ENCODE assay signal across 10 mouse cellular contexts in the genomic region with DNA sequence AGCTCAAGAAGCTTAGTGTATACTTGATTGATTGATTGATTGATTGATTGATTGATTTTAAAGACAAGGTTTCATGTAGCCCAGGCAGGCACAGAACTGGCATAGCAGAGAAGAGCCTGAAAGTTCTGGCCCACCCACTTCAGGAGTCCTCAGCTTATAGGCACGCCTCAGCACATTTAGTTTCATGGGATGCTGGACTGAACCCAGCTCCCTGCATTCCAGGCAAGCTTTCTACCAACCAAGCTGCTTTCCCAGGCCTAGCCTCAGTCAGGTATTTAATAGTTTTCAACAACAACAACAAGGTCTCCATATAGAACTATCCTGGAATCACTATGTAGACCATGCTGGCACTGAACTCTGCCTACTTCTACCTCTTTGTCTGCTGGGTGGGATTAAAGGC. TPM values are rescaled to one million over a fixed set of nuclear protein-coding genes. Genes with fewer than 3 reads are reported as not detected.
DNase-seq lines count a peak whose midpoint lies in the region; ATAC-seq and TF ChIP-seq lines count a peak whose summit lies in the region.
"Had no signal": no experiment of that assay in that cellular context is flagged by ENCODE, and none has a peak within 500 bp of the region (broad histone marks: within the 10 kb centered on the region; RNA-seq: fewer than 3 reads in every experiment).

No protein-coding gene starts in this region.

- no peak for TF ChIP-seq EP300 in stomach, postnatal 0 days (optimal IDR thresholded peaks at IDR 0.05)

- ATAC-seq in erythroblast, adult 5-6 weeks (replicated peaks; ENCODE audit: low FRiP score, poor library complexity, severe bottlenecking), result no peak
- ATAC-seq in neural tube, embryonic 11.5 days (ENCODE audit: insufficient read depth, low FRiP score, low TSS enrichment), result no peak
- ATAC-seq in stomach, postnatal 0 days (ENCODE audit: low FRiP score, low TSS enrichment), result no peak

- no peak for DNase-seq in neural tube, embryonic 11.5 days (ENCODE audit: low spot score)
- no peak for DNase-seq in neural tube, embryonic 10.5 days (ENCODE audit: extremely low spot score, low spot score)
- DNase-seq in kidney, postnatal 10 days, result peak; percentile 48
- DNase-seq in stomach, postnatal 0 days (ENCODE audit: low spot score), result no peak
- DNase-seq in left cerebral cortex, postnatal 25 days (ENCODE audit: low spot score in 2 of 2), result no peak
- no peak for DNase-seq in ovary, adult 18-20 months (ENCODE audit: low spot score)
- DNase-seq: adrenal gland, adult 8-10 months; right cerebral cortex, postnatal 25 days had no signal

- peak overlapping the region; percentile 69; the same call in 1 of the 2 replicates for H3K4me2 ChIP-seq in neural tube, embryonic 11.5 days (ENCODE audit: low read depth)
- H3K4me2 ChIP-seq in stomach, postnatal 0 days (replicated peaks; ENCODE audit: low read depth), result peak overlapping the region; percentile 69; the same call in 1 of the 2 replicates

- intact Hi-C loops in left cerebral cortex, postnatal 25 days (cut with DNase I), result no loop called here

- no peak overlapping the region for H3K27ac ChIP-seq in neural tube, embryonic 11.5 days (ENCODE audit: low read depth, low read length)
- H3K27ac ChIP-seq in stomach, postnatal 0 days (replicated peaks), result no peak overlapping the region

- no peaks in the 10 kb centered on the region for H3K9me3 ChIP-seq in erythroblast, embryonic 14.5 days (ENCODE audit: control insufficient read depth, low read length)
- no peaks in the 10 kb centered on the region for H3K9me3 ChIP-seq in neural tube, embryonic 11.5 days (ENCODE audit: control insufficient read depth, low read length)
- no peaks in the 10 kb centered on the region for H3K9me3 ChIP-seq in stomach, postnatal 0 days (ENCODE audit: control insufficient read depth, low read length)

- H3K4me1 ChIP-seq in erythroblast, embryonic 14.5 days (ENCODE audit: control insufficient read depth), result peaks cover 15% of the 10 kb centered on the region
- peaks cover 8% of the 10 kb centered on the region; the same call in 1 of the 2 replicates for H3K4me1 ChIP-seq in neural tube, embryonic 11.5 days (ENCODE audit: control insufficient read depth, insufficient read depth, low read length)
- peaks cover 3% of the 10 kb centered on the region for H3K4me1 ChIP-seq in stomach, postnatal 0 days (replicated peaks; ENCODE audit: control insufficient read depth, insufficient read depth)

- no peak overlapping the region for H3K9ac ChIP-seq in neural tube, embryonic 11.5 days (ENCODE audit: low read length)
- H3K9ac ChIP-seq in stomach, postnatal 0 days (ENCODE audit: low read length), result no peak overlapping the region

- 78% methylated on average over 1 of the region's 1 CpGs for WGBS in neural tube, embryonic 11.5 days
- WGBS in stomach, postnatal 0 days, result 50% methylated on average over 1 of the region's 1 CpGs

- TF ChIP-seq CTCF in stomach, postnatal 0 days (IDR thresholded peaks at IDR 0.05; ENCODE audit: low read depth), result no peak

- no peaks in the 10 kb centered on the region; the same call in 1 of the 2 replicates for H3K36me3 ChIP-seq in erythroblast, embryonic 14.5 days (ENCODE audit: control insufficient read depth)
- H3K36me3 ChIP-seq in neural tube, embryonic 11.5 days (ENCODE audit: control insufficient read depth, insufficient read depth, low read length), result no peaks in the 10 kb centered on the region
- H3K36me3 ChIP-seq in stomach, postnatal 0 days (ENCODE audit: control insufficient read depth, insufficient read depth, low read length), result no peaks in the 10 kb centered on the region

- no peaks in the 10 kb centered on the region for H3K27me3 ChIP-seq in erythroblast, embryonic 14.5 days (ENCODE audit: control insufficient read depth)
- H3K27me3 ChIP-seq in neural tube, embryonic 11.5 days (ENCODE audit: control insufficient read depth, insufficient read depth, low read length), result no peaks in the 10 kb centered on the region
- H3K27me3 ChIP-seq in stomach, postnatal 0 days (ENCODE audit: control insufficient read depth, insufficient read depth, low read length), result no peaks in the 10 kb centered on the region

- H3K4me3 ChIP-seq in erythroblast, embryonic 14.5 days (replicated peaks), result peak overlapping the region; percentile 60
- H3K4me3 ChIP-seq in neural tube, embryonic 11.5 days (ENCODE audit: low read depth, low read length), result no peak overlapping the region
- no peak overlapping the region for H3K4me3 ChIP-seq in stomach, postnatal 0 days (ENCODE audit: low read depth, low read length)

RNA-seq across cellular contexts. Expression of a gene that starts 2.0 kb away (rescaled TPM):
- not detected in 2 replicates for polyA plus RNA-seq in erythroblast, embryonic 14.5 days (2012)
- total RNA-seq in erythroblast, adult 5-6 weeks (2015; ENCODE audit: low replicate concordance), result 1.5 and 5.4 TPM in 2 replicates
- total RNA-seq in erythroblast, adult 5-6 weeks (2017; ENCODE audit: low replicate concordance), result 5.3 and 10.9 TPM in 2 replicates
- 42.0 and 44.0 TPM in 2 replicates for polyA plus RNA-seq in neural tube, embryonic 11.5 days (2014; fragmentation: Nextera tagmentation; extraction: Ambion mirVana)
- 29.1 and 30.9 TPM in 2 replicates for polyA plus RNA-seq in stomach, postnatal 0 days (2015; fragmentation: Nextera tagmentation; extraction: Ambion mirVana)
- total RNA-seq in left cerebral cortex, postnatal 25 days (2021), result 1 to 10 TPM; 1.9 to 2.7 TPM

RNA-seq across cellular contexts. Expression of a gene that starts 20.9 kb away (rescaled TPM):
- polyA plus RNA-seq in erythroblast, embryonic 14.5 days (2012), result 0.26 and 0.32 TPM in 2 replicates
- total RNA-seq in erythroblast, adult 5-6 weeks (2015; ENCODE audit: low replicate concordance), result 2.3 TPM in 1 of 2 replicates, not detected in the other
- total RNA-seq in erythroblast, adult 5-6 weeks (2017; ENCODE audit: low replicate concordance), result 1.4 and 4.7 TPM in 2 replicates
- polyA plus RNA-seq in neural tube, embryonic 11.5 days (2014; fragmentation: Nextera tagmentation; extraction: Ambion mirVana), result 23.5 and 24.3 TPM in 2 replicates
- polyA plus RNA-seq in stomach, postnatal 0 days (2015; fragmentation: Nextera tagmentation; extraction: Ambion mirVana), result 28.0 and 28.1 TPM in 2 replicates
- 10 to 100 TPM; 29.8 to 30.1 TPM for total RNA-seq in left cerebral cortex, postnatal 25 days (2021)

RNA-seq across cellular contexts. Expression of a gene that starts 32.2 kb away (rescaled TPM):
- 0.05 and 0.06 TPM in 2 replicates for polyA plus RNA-seq in erythroblast, embryonic 14.5 days (2012)
- total RNA-seq in erythroblast, adult 5-6 weeks (2015; ENCODE audit: low replicate concordance), result 10.0 and 11.3 TPM in 2 replicates
- total RNA-seq in erythroblast, adult 5-6 weeks (2017; ENCODE audit: low replicate concordance), result 3.5 and 5.6 TPM in 2 replicates
- 10.1 and 10.2 TPM in 2 replicates for polyA plus RNA-seq in neural tube, embryonic 11.5 days (2014; fragmentation: Nextera tagmentation; extraction: Ambion mirVana)
- 1.7 and 1.9 TPM in 2 replicates for polyA plus RNA-seq in stomach, postnatal 0 days (2015; fragmentation: Nextera tagmentation; extraction: Ambion mirVana)
- total RNA-seq in left cerebral cortex, postnatal 25 days (2021), result 10 to 100 TPM; 30.1 to 32.5 TPM

RNA-seq across cellular contexts. Expression of a gene that starts 32.4 kb away (rescaled TPM):
- 0.31 and 0.42 TPM in 2 replicates for polyA plus RNA-seq in erythroblast, embryonic 14.5 days (2012)
- total RNA-seq in erythroblast, adult 5-6 weeks (2015; ENCODE audit: low replicate concordance), result 5.6 and 7.1 TPM in 2 replicates
- 4.5 and 11.9 TPM in 2 replicates for total RNA-seq in erythroblast, adult 5-6 weeks (2017; ENCODE audit: low replicate concordance)
- polyA plus RNA-seq in neural tube, embryonic 11.5 days (2014; fragmentation: Nextera tagmentation; extraction: Ambion mirVana), result 16.1 and 17.1 TPM in 2 replicates
- 4.3 and 4.7 TPM in 2 replicates for polyA plus RNA-seq in stomach, postnatal 0 days (2015; fragmentation: Nextera tagmentation; extraction: Ambion mirVana)
- total RNA-seq in left cerebral cortex, postnatal 25 days (2021), result 1 to 10 TPM; 4.2 to 5.1 TPM

Comparison
In these comparisons a context has a peak if more than half of its experiments do, and no peak if none do; other contexts are left out.
1. RNA of a gene that starts 2.0 kb away (polyA plus RNA-seq): 42.0 to 44.0 TPM in neural tube, embryonic 11.5 days and 29.1 to 30.9 TPM in stomach, postnatal 0 days; not detected in erythroblast, embryonic 14.5 days; every median in the first group is over 10 times any median in the second.
2. RNA of a gene that starts 20.9 kb away (polyA plus RNA-seq): 28.0 to 28.1 TPM in stomach, postnatal 0 days and 23.5 to 24.3 TPM in neural tube, embryonic 11.5 days; 0.26 to 0.32 TPM in erythroblast, embryonic 14.5 days; every median in the first group is over 10 times any median in the second.